Mouse (Mus musculus) stomach, embryonic 14.5 days (tissue): ENCODE data around the gene H2afx. TPM values are rescaled to one million over a fixed set of nuclear protein-coding genes. Genes with fewer than 3 reads are reported as not detected.
"Not testable (repeated sequence)": the region's sequence is repeated elsewhere in the genome, so short reads cannot be mapped to it uniquely, and the experiment has no call there.

Experiments
- ATAC-seq: fragments of 200-750 bp; cut with Nextera tagmentation; 2 replicates; pipeline ENCODE4 v1.8.0; 2017; ENCODE audit warnings: low read depth, moderate TSS enrichment; ENCODE audit not compliant: insufficient number of reproducible peaks, insufficient read depth, low FRiP score
- H3K27ac ChIP-seq: fragments of 300-500 bp; sonication (generic); 2 replicates; pipeline ENCODE4 v1.5.1; 2014; ENCODE audit warnings: mild to moderate bottlenecking, low read length, moderate library complexity, mixed read lengths
- H3K27me3 ChIP-seq: fragments of 300-500 bp; sonication (generic); 2 replicates; pipeline ENCODE4 v1.6.1; 2014; ENCODE audit warnings: low read length, control low read depth, mixed read lengths; ENCODE audit not compliant: control insufficient read depth, insufficient read depth
- H3K36me3 ChIP-seq: fragments of 300-500 bp; sonication (generic); 2 replicates; pipeline ENCODE4 v1.6.1; 2014; ENCODE audit warnings: mild to moderate bottlenecking, control low read depth, low read length, moderate library complexity, mixed read lengths; ENCODE audit not compliant: control insufficient read depth, insufficient read depth
- H3K4me1 ChIP-seq: fragments of 300-500 bp; sonication (generic); 2 replicates; pipeline ENCODE4 v1.6.1; 2014; ENCODE audit warnings: low read length, control low read depth, mixed read lengths; ENCODE audit not compliant: control insufficient read depth, insufficient read depth
- H3K4me2 ChIP-seq: fragments of 300-500 bp; sonication (generic); replicated peaks from 2 replicates; pipeline ENCODE4 v1.6.1; 2014; ENCODE audit warnings: low read depth, low read length, control low read depth
- H3K4me3 ChIP-seq: fragments of 300-500 bp; sonication (generic); 2 replicates; pipeline ENCODE4 v1.5.1; 2014; ENCODE audit warnings: low read depth, low read length, control low read depth
- H3K9ac ChIP-seq: fragments of 300-500 bp; sonication (generic); replicated peaks from 2 replicates; pipeline ENCODE4 v1.6.1; 2014; ENCODE audit warnings: low read depth, mild to moderate bottlenecking, control low read depth, low read length, moderate library complexity, mixed read lengths
- H3K9me3 ChIP-seq: fragments of 300-500 bp; sonication (generic); 2 replicates; pipeline ENCODE4 v1.6.1; 2016; ENCODE audit warnings: low read depth, low read length, control low read depth; ENCODE audit not compliant: control insufficient read depth
- WGBS: fragments of 180-500 bp; shearing (Covaris S2); extraction: QIAGEN DNeasy Blood & Tissue Kit; methylation state at CpG from one replicate; pipeline ENCODE4 v1.1.7; 2014; 5-methylcytosine and 5-hydroxymethylcytosine counted together
- polyA plus RNA-seq: library from polyadenylated mRNA; unstranded; fragments of >200 nt; fragmentation: Nextera tagmentation; extraction: Ambion mirVana; gene quantifications from 2 replicates; pipeline ENCODE4 v1.2.1, GENCODE M21; 2014

Gene H2afx
- polyA plus RNA-seq, 1 experiment from 2014 or later = 335 TPM

DNA sequence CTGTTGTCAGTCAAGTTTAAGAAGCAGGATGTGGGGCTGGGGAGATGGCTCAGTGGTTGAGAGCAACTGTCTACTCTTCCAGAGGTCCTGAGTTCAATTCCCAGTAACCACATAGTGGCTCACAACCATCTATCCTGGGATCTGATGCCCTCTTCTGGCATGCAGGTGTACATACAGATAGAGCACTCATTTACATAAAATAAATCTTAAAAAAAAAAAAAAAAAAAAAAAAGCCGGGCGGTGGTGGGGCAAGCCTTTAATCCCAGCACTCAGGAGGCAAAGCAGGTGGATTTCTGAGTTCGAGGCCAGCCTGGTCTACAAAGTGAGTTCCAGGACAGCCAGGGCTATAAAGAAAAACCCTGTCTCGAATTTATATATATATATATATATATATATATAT, 10.8 kb upstream of the H2afx start:
- not testable (repeated sequence) for H3K36me3 ChIP-seq, H3K4me2 ChIP-seq, H3K9me3 ChIP-seq, ATAC-seq, H3K9ac ChIP-seq, H3K4me3 ChIP-seq, H3K27me3 ChIP-seq, H3K27ac ChIP-seq
- peaks cover 19% of the 10 kb centered on the region for H3K4me1 ChIP-seq
- WGBS = 77% methylated on average over 4 of the region's 4 CpGs

DNA sequence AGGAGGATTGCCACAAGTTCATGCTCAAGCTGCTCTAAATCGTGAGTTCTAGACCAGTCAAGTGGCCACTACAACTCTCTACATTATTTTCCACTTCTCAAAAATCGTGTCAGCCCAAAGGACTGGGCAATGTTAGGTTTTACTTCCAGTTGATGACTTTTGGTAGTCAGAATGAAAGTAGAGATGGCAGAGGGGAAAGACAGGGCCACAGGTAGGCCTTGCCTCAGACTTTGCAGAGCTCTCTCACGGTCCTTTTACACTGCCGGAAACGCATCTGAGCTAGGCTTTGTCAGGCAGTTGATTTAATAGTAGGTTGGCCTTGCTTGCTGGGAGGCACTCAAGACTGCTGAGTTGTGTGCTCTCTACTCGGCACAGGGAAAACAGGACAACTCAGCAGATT, 10.3 kb upstream of the H2afx start:
- H3K4me1 ChIP-seq = peaks cover 14% of the 10 kb centered on the region
- H3K4me2 ChIP-seq = no peak overlapping the region
- H3K27me3 ChIP-seq = no peaks in the 10 kb centered on the region
- H3K9me3 ChIP-seq = no peaks in the 10 kb centered on the region
- no peak overlapping the region for H3K27ac ChIP-seq
- no peak overlapping the region for H3K4me3 ChIP-seq
- H3K36me3 ChIP-seq = peaks cover 5% of the 10 kb centered on the region; the same call in 1 of the 2 replicates
- 67% methylated on average over 6 of the region's 6 CpGs for WGBS
- H3K9ac ChIP-seq = no peak overlapping the region
- no peak for ATAC-seq

DNA sequence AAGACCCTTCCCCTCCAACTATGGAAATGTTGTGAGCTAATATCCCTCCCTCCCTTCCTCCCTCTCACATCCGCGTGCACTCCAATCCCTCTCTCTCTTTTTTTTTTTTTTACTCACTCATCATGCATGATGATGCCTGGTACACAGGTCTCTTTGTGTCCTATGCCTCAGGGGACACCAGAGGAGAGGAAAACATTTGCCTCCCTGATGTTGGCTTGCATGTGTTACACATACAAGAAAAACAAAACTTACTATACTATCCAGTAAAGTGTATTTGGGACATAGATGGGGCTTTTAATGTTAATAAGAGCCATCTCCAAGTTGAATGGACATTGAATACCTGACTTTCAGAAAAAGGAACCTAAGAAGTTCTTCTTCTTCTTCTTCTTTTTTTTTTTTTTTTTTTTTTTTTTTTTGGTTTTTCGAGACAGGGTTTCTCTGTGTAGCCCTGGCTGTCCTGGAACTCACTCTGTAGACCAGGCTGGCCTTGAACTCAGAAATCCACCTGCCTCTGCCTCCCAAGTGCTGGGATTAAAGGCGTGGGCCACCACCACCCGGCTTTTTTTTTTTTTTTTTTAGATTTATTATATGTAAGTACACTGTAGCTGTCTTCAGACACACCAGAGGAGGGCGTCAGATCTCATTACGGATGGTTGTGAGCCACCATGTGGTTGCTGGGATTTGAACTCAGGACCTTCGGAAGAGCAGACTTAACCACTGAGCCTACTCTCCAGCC, 9.3 kb upstream of the H2afx start:
- H3K4me3 ChIP-seq = 0 out of 2 replicates have a peak overlapping the region, but pooled peaks have one; percentile 62
- peaks cover 10% of the 10 kb centered on the region; the same call in 1 of the 2 replicates for H3K36me3 ChIP-seq
- WGBS = 54% methylated on average over 6 of the region's 8 CpGs
- peaks cover 13% of the 10 kb centered on the region for H3K4me1 ChIP-seq
- H3K9ac ChIP-seq, H3K9me3 ChIP-seq, ATAC-seq, H3K27me3 ChIP-seq: not testable (repeated sequence)
- peak overlapping the region; percentile 74 for H3K4me2 ChIP-seq
- peak overlapping the region; percentile 86; the same call in 1 of the 2 replicates for H3K27ac ChIP-seq

DNA sequence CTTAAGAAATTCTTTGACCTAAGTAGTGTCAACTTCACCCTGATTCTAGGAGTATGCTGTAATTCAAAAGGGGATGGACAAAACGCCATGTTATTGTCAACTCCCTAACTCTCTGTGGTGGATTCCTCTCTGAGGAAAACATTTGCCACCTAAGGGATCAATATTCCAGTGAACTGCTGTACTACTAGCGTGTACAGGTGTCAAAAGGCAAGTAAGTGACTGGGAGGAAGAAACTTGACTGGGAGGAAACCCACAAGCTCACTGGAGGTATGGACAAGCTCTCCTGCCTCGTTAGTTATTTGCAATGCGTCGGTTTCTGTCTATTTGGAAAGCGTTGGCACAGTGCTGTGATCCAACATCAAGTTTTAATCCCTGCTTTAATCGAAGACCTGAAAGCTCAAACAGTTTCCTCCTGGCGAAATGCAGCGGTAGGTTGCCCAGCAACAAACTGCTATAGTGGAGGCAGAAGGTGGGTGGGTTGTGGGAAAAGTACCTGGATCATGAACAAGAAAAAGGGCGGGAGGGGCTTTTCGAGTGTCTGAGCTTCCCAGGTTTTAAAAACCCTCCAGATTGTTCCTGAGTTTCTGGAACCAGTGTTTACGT, 8.6 kb upstream of the H2afx start, which contains the start of gene Dpagt1:
Gene Dpagt1, plus strand, starts transcription at position 252 of the 603 bp plus-strand sequence.
- H3K9me3 ChIP-seq = no peaks in the 10 kb centered on the region
- 3% methylated on average over 12 of the region's 12 CpGs for WGBS
- peak within 1 kb of the TSS; percentile 69 for H3K9ac ChIP-seq
- H3K4me3 ChIP-seq = peak within 1 kb of the TSS; percentile 62
- H3K27me3 ChIP-seq = no peaks in the 10 kb centered on the region
- peak within 1 kb of the TSS; percentile 86 for H3K27ac ChIP-seq
- peaks cover 13% of the 10 kb centered on the region for H3K4me1 ChIP-seq
- peaks cover 14% of the 10 kb centered on the region; the same call in 1 of the 2 replicates for H3K36me3 ChIP-seq
- peak within 1 kb of the TSS; percentile 74 for H3K4me2 ChIP-seq
- no peak for ATAC-seq

DNA sequence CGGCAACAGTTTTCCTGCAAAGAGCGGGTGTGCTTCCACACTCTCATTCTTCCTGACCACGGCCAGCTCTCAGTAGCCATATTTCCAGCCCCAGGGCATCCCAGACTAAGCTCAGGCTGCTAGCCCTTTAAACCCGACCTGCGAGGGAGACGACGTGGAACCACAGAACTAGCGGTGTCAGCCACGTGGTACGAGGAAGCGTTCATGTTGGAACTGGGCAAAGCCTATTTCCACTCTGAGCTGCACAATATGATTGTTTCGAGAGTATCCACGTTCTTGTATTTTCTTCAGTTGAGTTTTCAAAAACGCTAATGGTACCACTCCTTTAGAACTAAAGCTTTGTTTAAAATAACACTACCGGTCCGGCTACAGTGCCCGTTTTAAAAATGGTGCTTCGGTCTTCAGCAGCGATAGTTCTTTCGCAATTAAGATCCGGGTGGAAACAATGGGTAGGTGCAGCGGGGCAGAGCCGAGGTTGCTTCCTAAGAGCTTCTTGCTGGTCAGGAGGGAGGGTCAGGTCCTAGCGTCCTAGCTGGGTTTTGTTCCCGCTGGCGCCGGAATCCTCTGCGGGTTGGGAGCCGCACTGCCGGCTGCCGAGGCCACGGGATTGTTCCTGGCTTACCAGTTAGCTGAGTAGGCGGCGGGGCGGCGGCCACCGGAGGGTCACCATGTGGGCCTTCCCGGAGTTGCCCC, 8.0 kb upstream of the H2afx start:
- Histone ChIP-seq H3K4me2 (peak overlapping the region; percentile 74), H3K36me3 (peaks cover 20% of the 10 kb centered on the region), H3K9me3 (no peaks in the 10 kb centered on the region), H3K27ac (peak overlapping the region; percentile 86), H3K9ac (peak overlapping the region; percentile 69), H3K27me3 (no peaks in the 10 kb centered on the region), H3K4me1 (peaks cover 13% of the 10 kb centered on the region), H3K4me3 (peak overlapping the region; percentile 62)
- WGBS = under 1% methylated on average over 38 of the region's 38 CpGs
- ATAC-seq = peak; percentile 89

DNA sequence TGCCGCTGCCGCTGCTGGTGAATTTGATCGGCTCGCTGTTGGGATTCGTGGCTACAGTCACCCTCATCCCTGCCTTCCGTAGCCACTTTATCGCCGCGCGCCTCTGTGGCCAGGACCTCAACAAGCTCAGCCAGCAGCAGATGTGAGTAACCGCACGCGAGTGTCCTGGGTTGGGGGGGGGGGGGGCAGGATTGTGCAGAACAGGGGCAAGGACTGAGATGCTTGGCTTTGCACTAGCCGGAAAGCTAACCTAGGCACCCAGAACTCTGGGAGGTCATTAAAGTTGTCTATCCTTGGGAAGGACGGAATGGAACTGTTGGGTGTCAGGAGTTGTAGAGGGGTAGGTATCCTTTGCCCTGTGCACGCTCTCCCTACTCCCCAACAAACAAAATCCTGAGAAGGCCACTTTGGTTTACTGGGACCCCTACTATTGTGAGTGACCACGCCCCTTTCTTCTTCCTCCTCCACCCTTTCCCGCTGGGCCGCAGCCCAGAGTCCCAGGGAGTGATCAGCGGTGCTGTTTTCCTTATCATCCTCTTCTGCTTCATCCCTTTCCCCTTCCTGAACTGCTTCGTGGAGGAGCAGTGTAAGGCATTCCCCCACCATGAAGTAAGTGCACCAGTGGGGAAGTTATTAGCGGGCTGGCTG, 7.3 kb upstream of the H2afx start:
- Histone ChIP-seq H3K27me3 (no peaks in the 10 kb centered on the region), H3K9ac (peak overlapping the region; percentile 69), H3K36me3 (peaks cover 25% of the 10 kb centered on the region), H3K4me1 (peaks cover 13% of the 10 kb centered on the region), H3K4me3 (peak overlapping the region; percentile 62), H3K27ac (peak overlapping the region; percentile 86), H3K9me3 (no peaks in the 10 kb centered on the region), H3K4me2 (peak overlapping the region; percentile 74)
- peak; percentile 42; the same call in 1 of the 2 replicates for ATAC-seq
- under 1% methylated on average over 22 of the region's 22 CpGs for WGBS

DNA sequence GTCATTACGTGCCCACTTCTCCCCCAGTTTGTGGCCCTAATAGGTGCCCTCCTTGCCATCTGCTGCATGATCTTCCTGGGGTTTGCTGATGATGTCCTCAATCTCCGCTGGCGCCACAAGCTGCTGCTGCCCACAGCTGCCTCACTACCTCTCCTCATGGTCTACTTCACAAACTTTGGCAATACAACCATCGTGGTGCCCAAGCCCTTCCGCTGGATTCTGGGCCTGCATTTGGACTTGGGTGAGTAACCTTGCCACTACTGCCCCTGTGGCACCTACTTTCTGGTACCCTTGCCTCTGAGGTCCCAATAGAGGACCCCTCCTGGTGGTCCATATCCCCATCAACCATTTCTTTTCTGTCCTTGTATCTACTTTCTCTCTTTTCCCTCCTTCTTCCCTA, 6.6 kb upstream of the H2afx start:
- Histone ChIP-seq H3K9ac (peak overlapping the region; percentile 69; the same call in 1 of the 2 replicates), H3K4me1 (peaks cover 13% of the 10 kb centered on the region), H3K27ac (no peak overlapping the region; the same call in 1 of the 2 replicates), H3K4me2 (peak overlapping the region; percentile 74), H3K4me3 (peak overlapping the region; percentile 62; the same call in 1 of the 2 replicates), H3K9me3 (no peaks in the 10 kb centered on the region), H3K36me3 (peaks cover 32% of the 10 kb centered on the region), H3K27me3 (no peaks in the 10 kb centered on the region)
- no peak for ATAC-seq
- whole genome bisulfite sequencing = 83% methylated on average over 5 of the region's 5 CpGs

DNA sequence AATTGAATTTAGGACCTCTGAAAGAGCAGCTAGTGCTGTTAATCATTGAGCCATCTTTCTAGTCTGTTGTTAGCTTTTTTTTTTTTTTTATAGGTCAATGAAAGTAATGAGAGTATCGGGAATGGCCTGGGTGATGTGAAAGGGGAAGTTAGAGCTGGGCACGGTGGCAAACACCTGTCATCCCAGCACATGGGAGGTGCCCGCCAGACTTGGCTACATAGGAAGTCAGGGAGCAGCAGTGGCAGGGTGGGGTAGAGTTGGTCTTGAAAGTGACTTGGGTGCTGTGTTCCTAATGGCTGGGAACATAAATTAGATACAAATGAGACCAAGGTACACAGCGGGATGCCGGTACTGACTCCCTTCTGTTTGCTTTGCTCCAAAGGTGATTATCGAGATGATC, 3.8 kb upstream of the H2afx start:
- peaks cover 41% of the 10 kb centered on the region for H3K36me3 ChIP-seq
- peaks cover 12% of the 10 kb centered on the region for H3K4me1 ChIP-seq
- H3K4me3 ChIP-seq = no peak overlapping the region
- H3K27ac ChIP-seq = no peak overlapping the region
- H3K9ac ChIP-seq = no peak overlapping the region
- no peaks in the 10 kb centered on the region for H3K27me3 ChIP-seq
- ATAC-seq = no peak
- H3K4me2 ChIP-seq = no peak overlapping the region
- WGBS = 93% methylated on average over 6 of the region's 6 CpGs
- H3K9me3 ChIP-seq = no peaks in the 10 kb centered on the region
